Mouse (Mus musculus): ENCODE measurements around the gene Gm49510. TPM values are rescaled to one million over a fixed set of nuclear protein-coding genes. Genes with fewer than 3 reads are reported as not detected.
A peak's percentile ranks its signal among the peaks of the same experiment; 100 is the strongest.

Gene Gm49510
- total RNA-seq, 1 experiment = not detected

DNA sequence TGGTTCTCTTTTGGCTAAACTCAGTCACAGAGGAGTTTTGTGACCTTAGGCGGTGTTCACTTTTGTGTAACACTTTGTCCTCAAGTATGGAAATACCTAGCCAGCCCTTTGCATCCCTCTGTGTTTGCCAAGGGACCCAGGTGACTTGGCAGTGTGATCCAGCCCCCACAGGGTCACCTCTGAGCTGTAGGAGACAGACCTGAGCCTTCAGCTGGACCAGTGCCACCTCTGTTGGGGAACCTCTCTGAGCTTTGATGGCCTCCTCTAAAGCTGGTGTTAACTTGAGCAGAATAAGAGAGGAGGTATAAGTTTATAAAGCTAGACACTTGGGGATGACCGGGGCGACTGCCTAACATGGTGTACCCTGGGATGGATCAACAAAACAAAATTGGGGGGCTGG lies 49.4 kb downstream of the Gm49510 start:
- no peaks in the 10 kb centered on the region for H3K36me3 ChIP-seq (ENCODE audit: control insufficient read depth, insufficient read depth, low read length, poor library complexity, severe bottlenecking)
- no peak for DNase-seq (ENCODE audit: low read depth, low spot score)
- TF ChIP-seq ZC3H11A (IDR thresholded peaks at IDR 0.05; ENCODE audit: borderline replicate concordance, low read depth, low read length) = no peak
- TF ChIP-seq ZNF384 (IDR thresholded peaks at IDR 0.05; ENCODE audit: low read depth, low read length) = no peak
- no peak for TF ChIP-seq HCFC1 (IDR thresholded peaks at IDR 0.05; ENCODE audit: borderline replicate concordance, insufficient read depth, low read length)
- TF ChIP-seq CHD2 (IDR thresholded peaks at IDR 0.05; ENCODE audit: low read depth, low read length) = no peak
- TF ChIP-seq MAFK (IDR thresholded peaks at IDR 0.05; ENCODE audit: insufficient read depth, low read depth, low read length) = no peak
- in situ Hi-C loops (cut with MboI; ENCODE audit: low sequenced_read_pairs in 2 of 2, unreplicated experiment in 2 of 2) = no loop called here
- H3K9ac ChIP-seq (ENCODE audit: insufficient read depth, low read depth, low read length, poor library complexity, severe bottlenecking) = no peak overlapping the region
- H3K4me1 ChIP-seq (ENCODE audit: control insufficient read depth in 2 of 2, insufficient read depth in 2 of 2, low read length in 2 of 2, poor library complexity in 1 of 2) = peaks cover 0 to 6% of the 10 kb centered on the region in 2 experiments; a peak in 1 of 4 replicates
- H3K4me3 ChIP-seq (ENCODE audit: insufficient read depth in 1 of 2, low read depth in 1 of 2, low read length in 2 of 2, poor library complexity in 1 of 2, severe bottlenecking in 1 of 2) = no peak overlapping the region
- no peaks in the 10 kb centered on the region for H3K9me3 ChIP-seq (ENCODE audit: control insufficient read depth, insufficient read depth, low read depth, low read length)
- no peak overlapping the region for H3K27ac ChIP-seq (ENCODE audit: insufficient read depth, low read depth, low read length, poor library complexity, severe bottlenecking)

DNA sequence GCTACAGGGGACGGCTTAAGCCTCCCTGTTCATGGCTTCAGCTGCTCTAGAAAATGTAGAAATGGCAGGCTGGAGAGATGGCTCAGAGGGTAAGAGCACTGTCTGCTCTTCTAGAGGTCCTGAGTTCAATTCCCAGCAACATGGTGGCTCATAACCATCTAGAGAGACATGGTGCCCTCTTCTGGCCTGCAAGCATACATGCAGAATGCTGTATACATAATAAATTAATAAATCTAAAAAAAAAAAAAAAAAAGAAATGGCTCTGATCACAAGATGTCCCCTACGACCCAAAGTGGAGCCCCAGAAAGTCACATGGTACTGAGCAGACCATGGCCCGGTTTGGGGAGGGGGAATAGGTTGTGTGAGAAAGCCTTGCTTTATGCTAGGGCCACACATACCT lies 56.2 kb downstream of the Gm49510 start:
- in situ Hi-C loops (cut with MboI; ENCODE audit: low sequenced_read_pairs in 2 of 2, unreplicated experiment in 2 of 2) = no loop called here
- Histone ChIP-seq H3K4me1 (ENCODE audit: control insufficient read depth in 2 of 2, insufficient read depth in 2 of 2, low read length in 2 of 2, poor library complexity in 1 of 2) (peaks cover 3 to 11% of the 10 kb centered on the region in 2 experiments; a peak in 2 of 4 replicates), H3K27ac (ENCODE audit: insufficient read depth, low read depth, low read length, poor library complexity, severe bottlenecking) (no peak overlapping the region), H3K36me3 (ENCODE audit: control insufficient read depth, insufficient read depth, low read length, poor library complexity, severe bottlenecking) (no peaks in the 10 kb centered on the region), H3K9me3 (ENCODE audit: control insufficient read depth, insufficient read depth, low read depth, low read length) (no peaks in the 10 kb centered on the region), H3K9ac (ENCODE audit: insufficient read depth, low read depth, low read length, poor library complexity, severe bottlenecking) (no peak overlapping the region), H3K4me3 (ENCODE audit: insufficient read depth in 1 of 2, low read depth in 1 of 2, low read length in 2 of 2, poor library complexity in 1 of 2, severe bottlenecking in 1 of 2) (no peak overlapping the region)
- TF ChIP-seq CHD2 (IDR thresholded peaks at IDR 0.05; ENCODE audit: low read depth, low read length) = no peak
- TF ChIP-seq HCFC1 (IDR thresholded peaks at IDR 0.05; ENCODE audit: borderline replicate concordance, insufficient read depth, low read length) = no peak
- TF ChIP-seq MAFK (IDR thresholded peaks at IDR 0.05; ENCODE audit: insufficient read depth, low read depth, low read length) = no peak
- no peak for TF ChIP-seq ZNF384 (IDR thresholded peaks at IDR 0.05; ENCODE audit: low read depth, low read length)
- no peak for TF ChIP-seq ZC3H11A (IDR thresholded peaks at IDR 0.05; ENCODE audit: borderline replicate concordance, low read depth, low read length)
- DNase-seq (ENCODE audit: low read depth, low spot score) = no peak

DNA sequence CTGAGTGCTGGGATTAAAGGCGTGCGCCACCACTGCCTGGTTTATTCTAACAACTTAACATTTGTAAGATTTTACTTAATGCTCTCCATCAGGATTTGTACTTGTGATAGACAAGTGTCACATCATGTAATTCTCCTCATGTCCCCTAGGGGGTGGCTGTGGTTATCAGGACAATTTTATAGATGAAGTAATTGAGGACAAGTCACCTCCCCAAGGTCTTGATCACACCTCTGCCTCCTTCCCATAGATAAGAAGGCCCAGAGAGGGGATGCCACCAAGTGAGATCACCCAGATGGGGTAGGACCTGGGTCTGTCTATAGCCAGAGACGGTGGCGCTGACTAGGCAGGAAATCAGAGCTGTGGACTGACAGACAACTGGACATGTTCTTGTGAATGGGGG lies 56.9 kb downstream of the Gm49510 start:
- TF ChIP-seq CHD2 (IDR thresholded peaks at IDR 0.05; ENCODE audit: low read depth, low read length) (no peak), MAFK (IDR thresholded peaks at IDR 0.05; ENCODE audit: insufficient read depth, low read depth, low read length) (peak; percentile 60; the same call in 1 of the 2 replicates)
- Histone ChIP-seq H3K9me3 (ENCODE audit: control insufficient read depth, insufficient read depth, low read depth, low read length) (no peaks in the 10 kb centered on the region), H3K36me3 (ENCODE audit: control insufficient read depth, insufficient read depth, low read length, poor library complexity, severe bottlenecking) (no peaks in the 10 kb centered on the region), H3K9ac (ENCODE audit: insufficient read depth, low read depth, low read length, poor library complexity, severe bottlenecking) (no peak overlapping the region), H3K27ac (ENCODE audit: insufficient read depth, low read depth, low read length, poor library complexity, severe bottlenecking) (no peak overlapping the region), H3K4me3 (ENCODE audit: insufficient read depth in 1 of 2, low read depth in 1 of 2, low read length in 2 of 2, poor library complexity in 1 of 2, severe bottlenecking in 1 of 2) (no peak overlapping the region), H3K4me1 (ENCODE audit: control insufficient read depth in 2 of 2, insufficient read depth in 2 of 2, low read length in 2 of 2, poor library complexity in 1 of 2) (peaks cover 3 to 11% of the 10 kb centered on the region in 2 experiments; a peak in 2 of 4 replicates)
- DNase-seq (ENCODE audit: low read depth, low spot score) = peak; percentile 33
- in situ Hi-C loops (cut with MboI; ENCODE audit: low sequenced_read_pairs in 2 of 2, unreplicated experiment in 2 of 2) = no loop called here

DNA sequence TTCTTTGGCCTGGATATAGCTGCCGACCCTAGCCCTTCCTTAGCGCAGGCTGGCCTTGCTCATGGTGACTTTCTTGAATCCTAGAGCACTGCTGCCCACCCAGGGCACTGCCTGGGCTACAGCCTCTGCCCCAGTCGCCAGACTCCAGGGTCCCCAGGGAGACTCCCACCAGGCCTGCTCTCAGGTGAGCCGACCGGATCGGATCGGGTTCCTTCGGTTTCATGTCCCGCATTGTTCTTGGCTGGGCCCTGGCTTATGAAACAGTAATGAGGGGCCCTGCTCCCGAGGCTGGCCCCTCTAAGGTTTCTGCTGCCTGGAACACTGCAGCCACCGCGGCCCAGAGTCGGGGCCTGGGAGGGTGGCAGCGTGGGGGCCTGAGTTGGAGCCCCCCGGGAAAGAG lies 57.6 kb downstream of the Gm49510 start:
- no peak for DNase-seq (ENCODE audit: low read depth, low spot score)
- 0 out of 4 replicates have a peak overlapping the region, but pooled peaks of 1 of the 2 experiments have one; percentile 6 for H3K4me3 ChIP-seq (ENCODE audit: insufficient read depth in 1 of 2, low read depth in 1 of 2, low read length in 2 of 2, poor library complexity in 1 of 2, severe bottlenecking in 1 of 2)
- no peak overlapping the region for H3K9ac ChIP-seq (ENCODE audit: insufficient read depth, low read depth, low read length, poor library complexity, severe bottlenecking)
- TF ChIP-seq ZNF384 (IDR thresholded peaks at IDR 0.05; ENCODE audit: low read depth, low read length) (no peak), ZC3H11A (IDR thresholded peaks at IDR 0.05; ENCODE audit: borderline replicate concordance, low read depth, low read length) (no peak), CHD2 (IDR thresholded peaks at IDR 0.05; ENCODE audit: low read depth, low read length) (no peak), MAFK (IDR thresholded peaks at IDR 0.05; ENCODE audit: insufficient read depth, low read depth, low read length) (no peak), HCFC1 (IDR thresholded peaks at IDR 0.05; ENCODE audit: borderline replicate concordance, insufficient read depth, low read length) (no peak)
- H3K36me3 ChIP-seq (ENCODE audit: control insufficient read depth, insufficient read depth, low read length, poor library complexity, severe bottlenecking) = no peaks in the 10 kb centered on the region
- no peak overlapping the region for H3K27ac ChIP-seq (ENCODE audit: insufficient read depth, low read depth, low read length, poor library complexity, severe bottlenecking)
- no peaks in the 10 kb centered on the region for H3K9me3 ChIP-seq (ENCODE audit: control insufficient read depth, insufficient read depth, low read depth, low read length)
- H3K4me1 ChIP-seq (ENCODE audit: control insufficient read depth in 2 of 2, insufficient read depth in 2 of 2, low read length in 2 of 2, poor library complexity in 1 of 2) = peaks cover 3 to 11% of the 10 kb centered on the region in 2 experiments; a peak in 2 of 4 replicates
- in situ Hi-C loops (cut with MboI; ENCODE audit: low sequenced_read_pairs in 2 of 2, unreplicated experiment in 2 of 2) = no loop called here

DNA sequence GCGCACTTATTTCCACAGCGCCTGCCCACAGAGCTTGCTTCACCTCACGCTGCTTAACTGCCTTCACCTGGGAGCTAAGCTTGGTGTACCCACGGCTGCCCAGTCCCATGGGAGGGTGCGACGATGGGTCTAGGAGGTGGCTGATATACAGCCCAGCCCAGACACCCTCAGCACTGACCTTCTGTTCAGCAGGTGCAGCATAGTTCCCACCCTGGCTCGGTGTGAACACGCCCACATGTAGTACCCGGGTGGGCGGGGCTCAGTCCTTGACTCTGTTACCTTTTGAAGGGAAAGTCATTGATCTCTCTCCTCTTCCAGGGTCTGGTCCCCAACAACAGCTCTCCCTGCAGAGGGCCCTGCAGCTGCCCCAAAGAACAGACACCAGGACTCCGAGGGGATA lies 60.1 kb downstream of the Gm49510 start:
- H3K9ac ChIP-seq (ENCODE audit: insufficient read depth, low read depth, low read length, poor library complexity, severe bottlenecking) = no peak overlapping the region
- no peaks in the 10 kb centered on the region for H3K36me3 ChIP-seq (ENCODE audit: control insufficient read depth, insufficient read depth, low read length, poor library complexity, severe bottlenecking)
- in situ Hi-C loops (cut with MboI; ENCODE audit: low sequenced_read_pairs in 2 of 2, unreplicated experiment in 2 of 2) = no loop called here
- H3K4me1 ChIP-seq (ENCODE audit: control insufficient read depth in 2 of 2, insufficient read depth in 2 of 2, low read length in 2 of 2, poor library complexity in 1 of 2) = peaks cover 3 to 11% of the 10 kb centered on the region in 2 experiments; a peak in 2 of 4 replicates
- TF ChIP-seq ZC3H11A (IDR thresholded peaks at IDR 0.05; ENCODE audit: borderline replicate concordance, low read depth, low read length) (no peak), CHD2 (IDR thresholded peaks at IDR 0.05; ENCODE audit: low read depth, low read length) (no peak), MAFK (IDR thresholded peaks at IDR 0.05; ENCODE audit: insufficient read depth, low read depth, low read length) (no peak), HCFC1 (IDR thresholded peaks at IDR 0.05; ENCODE audit: borderline replicate concordance, insufficient read depth, low read length) (no peak)
- H3K4me3 ChIP-seq (ENCODE audit: insufficient read depth in 1 of 2, low read depth in 1 of 2, low read length in 2 of 2, poor library complexity in 1 of 2, severe bottlenecking in 1 of 2) = no peak overlapping the region
- H3K9me3 ChIP-seq (ENCODE audit: control insufficient read depth, insufficient read depth, low read depth, low read length) = no peaks in the 10 kb centered on the region
- DNase-seq (ENCODE audit: low read depth, low spot score) = no peak
- no peak overlapping the region for H3K27ac ChIP-seq (ENCODE audit: insufficient read depth, low read depth, low read length, poor library complexity, severe bottlenecking)
